Mouse (Mus musculus) E14TG2a.4 (cell line): ENCODE measurements around the gene Ung.
A peak's percentile ranks its signal among the peaks of the same experiment; 100 is the strongest.

Source experiments
- CTCF ChIP-seq: conservative IDR thresholded peaks from 2 replicates; pipeline ENCODE4 v1.5.1; 2014; ENCODE audit warnings: low read length
- POU5F1 ChIP-seq: IDR thresholded peaks from 2 replicates; pipeline ENCODE4 v1.6.1; 2014; ENCODE audit warnings: low read length, borderline replicate concordance

DNA sequence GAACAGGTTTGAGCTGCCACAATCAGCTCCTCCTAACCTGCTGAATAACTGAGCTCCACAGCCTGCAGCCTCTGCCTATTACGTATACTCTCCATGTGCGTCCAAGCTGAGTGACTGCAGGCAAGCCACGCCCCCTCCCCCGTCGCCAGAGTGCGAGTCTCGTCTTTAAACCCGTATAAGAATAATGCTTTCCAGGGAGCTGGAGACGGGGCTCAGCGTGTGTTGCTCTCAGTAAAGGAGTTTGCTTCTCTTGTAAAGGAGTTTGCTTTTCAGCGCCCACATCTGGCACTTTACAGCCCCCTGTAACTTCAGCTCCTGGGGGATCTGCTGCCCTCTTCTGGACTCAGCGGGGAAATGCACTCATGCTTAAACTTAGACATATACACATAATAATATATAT lies 23.3 kb downstream of the Ung start:
- TF ChIP-seq CTCF (peak; percentile 89), POU5F1 (no peak)
